Mouse (Mus musculus) urinary bladder, postnatal 4 days (tissue): Measurements from ENCODE around the gene Net1.
A peak's percentile ranks its signal among the peaks of the same experiment; 100 is the strongest.
"Not testable (repeated sequence)": the region's sequence is repeated elsewhere in the genome, so short reads cannot be mapped to it uniquely, and the experiment has no call there.

Experiments
- DNase-seq, 2 experiments: peaks; one replicate each; pipeline ENCODE4 v3.0.0; 2021 to 2022; ENCODE audit warnings: low spot score in 2 of 2

The Net1 gene

DNA sequence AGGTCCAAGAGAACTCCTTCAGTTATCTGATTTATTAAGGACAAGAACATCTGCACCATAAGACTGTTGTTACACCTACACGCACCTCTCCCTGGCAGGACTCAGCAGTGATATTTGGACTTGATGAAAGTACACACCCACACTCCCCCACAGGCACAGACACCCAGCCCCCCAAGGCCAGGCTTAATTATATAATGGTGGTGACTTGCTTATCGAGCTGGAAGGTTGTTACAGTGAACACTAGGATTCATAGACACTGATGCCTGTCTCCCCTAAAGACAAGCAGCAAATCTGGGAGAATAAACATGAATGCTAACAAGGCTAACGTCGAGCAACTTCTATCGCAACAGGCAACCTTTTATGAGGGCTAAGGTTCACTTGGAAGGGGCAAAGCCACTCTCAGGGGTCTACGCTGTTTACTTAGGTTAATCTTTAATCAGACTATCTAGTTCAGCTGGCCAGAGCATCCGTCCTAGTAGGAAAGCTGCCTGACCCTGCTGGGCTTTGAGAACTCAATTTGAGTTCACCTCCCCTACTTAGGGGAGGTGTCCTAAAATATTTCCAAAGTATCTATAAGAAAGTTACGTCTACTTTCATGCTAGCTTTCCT lies 26.4 kb downstream of the Net1 start:
- no peak for DNase-seq

DNA sequence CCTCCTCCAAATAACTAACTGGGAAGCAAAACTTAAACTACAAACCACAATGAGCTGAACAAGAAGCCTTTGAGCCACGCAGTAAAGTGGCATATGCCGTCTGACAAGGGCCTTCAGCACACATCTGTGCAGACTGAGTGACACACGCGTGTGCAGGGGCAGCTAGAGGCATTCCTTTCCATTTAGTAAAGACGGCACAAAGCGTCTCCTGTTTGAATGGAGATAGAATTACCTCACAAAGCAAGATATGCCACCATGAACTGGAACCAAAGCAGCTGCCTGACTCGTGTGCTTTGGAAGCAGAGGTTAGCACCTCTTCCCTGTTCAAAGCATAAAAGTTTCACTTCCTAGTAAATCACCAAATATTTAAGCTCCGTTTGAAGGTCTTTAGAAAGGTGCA lies 28.0 kb downstream of the Net1 start:
- DNase-seq: no peak

DNA sequence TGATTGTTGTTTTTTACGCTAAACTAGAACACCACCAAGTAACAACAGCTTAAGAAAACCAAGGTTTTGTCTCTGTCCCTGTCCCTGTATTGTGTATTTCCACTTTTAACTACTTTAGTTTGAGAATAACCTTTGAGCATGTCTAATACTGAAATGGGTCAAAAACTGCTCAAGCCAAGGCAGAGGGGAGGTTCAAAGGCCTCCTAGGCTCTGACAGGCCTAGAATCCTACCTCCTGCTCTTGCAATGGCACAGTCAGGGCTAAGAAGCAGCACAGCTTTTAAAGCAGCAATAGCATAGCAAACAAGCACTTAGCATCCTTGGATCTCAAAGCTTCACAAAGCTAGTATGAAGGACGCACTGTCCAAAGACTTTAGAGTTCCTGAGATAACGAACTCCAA lies 28.9 kb downstream of the Net1 start:
- no peak for DNase-seq

DNA sequence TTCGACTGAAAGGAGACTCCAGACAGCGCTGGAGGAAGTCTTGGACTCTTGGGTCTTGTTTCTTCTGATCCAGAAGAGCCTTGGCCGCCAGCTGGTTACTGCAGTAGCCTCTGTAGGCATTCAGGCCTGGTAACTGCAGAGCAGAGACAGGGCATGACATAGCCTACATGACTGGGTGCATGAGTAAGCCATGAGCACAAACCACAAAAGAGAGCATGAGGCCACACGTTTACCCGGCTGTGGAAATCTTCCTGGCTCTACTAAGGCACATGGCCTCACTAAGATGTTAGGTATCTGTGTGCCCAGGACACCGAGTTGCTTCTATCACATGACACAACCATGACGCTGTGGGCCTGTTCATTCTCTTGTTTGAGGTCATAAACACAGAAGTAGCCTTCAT lies 31.4 kb downstream of the Net1 start:
- no peak for DNase-seq

DNA sequence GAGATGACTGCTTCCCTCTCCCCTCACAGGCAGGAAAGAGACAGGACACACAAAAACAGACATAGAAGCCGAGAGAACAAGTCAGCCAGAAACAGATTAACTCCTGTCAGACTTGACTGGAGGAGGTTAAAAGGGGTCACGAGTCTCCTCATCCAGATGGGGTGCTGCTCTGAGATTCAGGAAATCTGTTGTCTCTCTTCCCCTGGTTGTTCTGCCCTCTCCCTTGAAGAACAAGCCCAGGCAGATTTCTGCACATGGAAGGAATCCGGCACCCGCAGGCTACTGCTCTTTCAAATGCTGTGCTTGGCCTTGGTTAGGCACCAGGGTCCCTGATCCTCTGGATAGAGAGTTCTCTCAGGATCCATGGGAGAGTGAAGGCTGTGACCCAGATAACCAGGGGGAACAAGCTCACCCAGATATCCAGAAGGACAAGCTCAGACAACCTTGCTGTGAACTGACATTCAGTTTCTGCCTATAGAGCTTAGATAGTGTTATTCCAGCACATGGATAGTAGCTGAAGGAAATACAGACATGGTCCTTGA lies 40.3 kb downstream of the Net1 start:
- no peak for DNase-seq

DNA sequence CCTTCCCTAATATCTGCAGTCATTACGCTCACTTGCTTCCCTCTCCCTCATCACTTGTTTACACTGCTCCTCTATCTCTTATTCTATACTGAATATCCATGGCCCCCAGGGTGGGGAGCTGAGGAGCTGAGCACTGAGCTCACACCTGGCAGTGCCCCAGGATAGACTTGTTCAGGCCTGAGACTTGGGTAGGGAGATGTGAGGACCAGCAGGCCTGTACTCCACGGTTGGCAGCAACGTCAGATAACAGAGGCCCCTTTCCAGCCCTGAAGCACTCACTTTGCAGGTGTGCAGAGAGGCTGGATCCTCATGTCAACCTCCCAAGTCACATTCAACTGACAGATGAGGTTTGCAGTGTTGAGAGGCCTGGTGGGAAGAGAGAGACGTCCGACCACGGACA lies 40.8 kb downstream of the Net1 start:
- DNase-seq: no peak

DNA sequence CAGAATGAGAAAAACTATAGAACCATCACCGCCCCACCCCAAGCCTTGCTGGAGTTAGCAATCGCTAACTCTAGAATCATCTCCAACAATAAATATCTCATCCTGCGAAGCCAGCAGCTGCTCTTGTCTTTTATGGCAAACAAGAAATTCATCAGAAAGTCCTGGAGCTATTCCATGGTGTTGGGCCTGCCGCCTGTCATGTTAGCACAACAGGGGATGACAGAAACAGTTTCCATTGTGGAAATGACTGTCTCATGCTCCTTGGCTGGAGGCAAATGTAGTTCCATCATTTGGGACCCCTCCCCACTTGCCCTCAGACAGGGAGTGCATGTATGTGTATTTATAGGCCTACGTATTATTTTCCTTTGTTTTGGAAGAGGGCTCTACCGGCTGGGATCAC lies 41.6 kb downstream of the Net1 start:
- no peak for DNase-seq

DNA sequence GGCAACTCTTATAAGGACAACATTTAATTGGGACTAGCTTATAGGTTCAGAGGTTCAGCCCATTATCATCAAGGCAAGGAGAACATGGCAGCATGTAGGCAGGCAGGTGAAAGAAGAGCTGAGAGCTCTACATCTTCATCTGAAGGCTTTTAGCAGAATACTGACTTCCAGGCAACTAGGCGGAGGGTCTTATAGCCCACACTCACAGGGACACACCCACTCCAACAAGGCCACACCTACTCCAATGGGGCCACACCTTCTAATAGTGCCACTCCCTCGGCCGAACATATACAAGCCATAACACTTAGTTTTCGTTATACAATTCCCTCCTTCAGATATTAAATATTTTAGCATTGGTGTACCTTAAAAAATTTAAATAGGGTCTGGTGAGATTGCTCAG lies 45.2 kb downstream of the Net1 start:
- DNase-seq: no peak

DNA sequence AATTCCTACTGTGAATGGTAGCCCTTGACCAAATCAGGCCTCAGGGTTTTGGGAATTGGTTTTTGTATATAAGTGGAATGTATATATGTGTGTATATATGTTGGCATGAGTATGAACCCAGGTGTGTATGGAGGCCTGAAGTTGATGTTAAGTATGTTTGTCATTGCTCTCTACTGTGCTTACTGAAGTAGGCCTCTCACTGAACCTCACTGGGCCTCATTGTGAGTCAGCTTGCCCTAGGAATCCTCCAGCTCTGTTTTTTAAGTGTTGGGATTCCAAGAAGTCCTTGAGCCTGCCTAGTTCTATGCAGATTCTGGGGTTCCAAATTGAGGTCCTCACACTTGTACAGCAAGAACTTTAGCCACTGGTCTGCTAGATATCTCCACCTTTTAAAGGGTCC lies 48.1 kb downstream of the Net1 start:
- no peak for DNase-seq

DNA sequence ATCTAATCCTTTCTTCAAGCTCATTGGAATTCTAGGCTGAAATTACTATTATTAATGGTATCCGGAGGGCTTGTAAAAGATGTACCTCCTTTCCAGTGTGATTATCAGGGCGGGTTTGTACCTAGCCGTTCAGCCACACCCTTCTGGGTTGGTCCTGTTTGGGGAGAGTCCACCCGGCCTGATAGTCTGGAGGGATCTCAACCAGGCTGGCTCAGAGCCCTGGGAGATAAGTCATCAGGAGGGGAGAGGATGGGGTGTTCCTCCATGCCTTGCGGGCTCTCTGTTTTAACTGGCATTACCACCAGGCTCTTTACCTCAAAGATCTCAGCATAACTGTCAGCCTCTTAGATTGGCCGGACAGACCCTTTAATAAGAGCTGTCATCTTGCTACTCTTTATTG lies 50.9 kb downstream of the Net1 start:
- peak in 1 of 2 experiments; percentile 55 for DNase-seq

DNA sequence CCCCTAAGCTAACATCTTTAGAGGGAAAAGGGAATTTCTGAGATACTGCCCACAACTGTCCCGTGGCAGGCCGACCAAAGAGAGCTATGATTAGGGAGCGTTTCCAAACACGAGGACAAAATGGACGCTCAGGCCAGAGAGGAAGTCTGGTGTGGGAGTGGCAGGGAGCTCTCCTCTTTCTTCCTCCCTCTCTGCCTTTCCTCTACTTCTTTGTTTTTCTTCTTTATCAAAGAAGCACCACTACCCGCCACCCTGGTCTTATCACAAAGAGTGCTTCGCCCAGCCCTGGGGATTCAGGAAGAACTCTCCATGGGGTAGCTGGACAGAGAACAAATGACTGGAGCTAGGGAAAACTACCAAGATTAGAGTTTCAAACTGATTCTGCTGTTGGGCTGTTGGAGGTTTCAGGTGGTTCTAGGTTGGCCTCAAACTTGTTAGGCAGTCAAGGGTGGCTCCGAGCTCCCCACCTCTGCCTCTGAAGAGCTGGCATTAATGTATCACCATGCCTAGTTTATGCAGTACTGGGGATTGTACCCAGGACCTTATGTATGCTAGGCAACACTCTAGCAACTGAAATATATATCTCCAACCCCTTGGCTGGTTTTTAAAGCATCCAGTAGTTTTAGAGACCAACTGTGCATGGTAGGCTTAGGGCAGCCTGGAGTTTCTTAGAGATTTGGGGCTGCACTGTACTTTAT lies 51.5 kb downstream of the Net1 start:
- DNase-seq: no peak

DNA sequence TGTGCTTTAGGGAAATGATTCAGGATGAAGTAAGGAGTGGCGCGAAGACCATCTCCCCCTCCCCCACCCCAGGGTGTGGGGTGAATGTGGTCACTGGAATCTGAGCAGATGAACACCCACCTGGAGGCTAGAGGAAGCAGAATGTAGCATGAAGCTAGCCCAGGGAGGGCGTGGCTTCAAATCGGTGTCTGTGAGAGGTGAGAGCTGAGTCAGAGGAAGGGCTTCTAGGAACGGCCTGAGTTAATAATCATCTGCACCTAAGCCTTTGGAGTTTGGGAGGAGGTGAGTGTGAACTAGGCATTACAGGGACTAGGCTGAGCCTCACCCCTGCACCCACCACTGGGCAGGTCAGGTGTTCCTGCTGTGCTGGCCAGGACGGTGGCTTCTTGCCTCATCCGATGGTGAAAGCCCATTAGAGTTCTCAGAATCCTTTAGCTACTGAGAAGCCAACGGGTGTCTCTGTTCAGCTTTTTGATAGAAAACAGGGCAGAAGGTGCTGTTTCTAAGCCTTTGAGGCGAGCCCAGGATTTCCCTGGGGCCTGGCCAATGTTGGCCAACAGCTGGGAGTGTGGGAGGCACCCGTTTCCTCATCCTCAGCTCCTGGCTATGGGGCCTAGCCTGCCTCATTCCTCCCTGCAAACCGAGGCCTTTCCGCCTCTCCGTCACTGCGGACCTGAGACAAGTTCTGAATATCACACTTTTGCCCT lies 52.2 kb downstream of the Net1 start:
- DNase-seq: no peak

DNA sequence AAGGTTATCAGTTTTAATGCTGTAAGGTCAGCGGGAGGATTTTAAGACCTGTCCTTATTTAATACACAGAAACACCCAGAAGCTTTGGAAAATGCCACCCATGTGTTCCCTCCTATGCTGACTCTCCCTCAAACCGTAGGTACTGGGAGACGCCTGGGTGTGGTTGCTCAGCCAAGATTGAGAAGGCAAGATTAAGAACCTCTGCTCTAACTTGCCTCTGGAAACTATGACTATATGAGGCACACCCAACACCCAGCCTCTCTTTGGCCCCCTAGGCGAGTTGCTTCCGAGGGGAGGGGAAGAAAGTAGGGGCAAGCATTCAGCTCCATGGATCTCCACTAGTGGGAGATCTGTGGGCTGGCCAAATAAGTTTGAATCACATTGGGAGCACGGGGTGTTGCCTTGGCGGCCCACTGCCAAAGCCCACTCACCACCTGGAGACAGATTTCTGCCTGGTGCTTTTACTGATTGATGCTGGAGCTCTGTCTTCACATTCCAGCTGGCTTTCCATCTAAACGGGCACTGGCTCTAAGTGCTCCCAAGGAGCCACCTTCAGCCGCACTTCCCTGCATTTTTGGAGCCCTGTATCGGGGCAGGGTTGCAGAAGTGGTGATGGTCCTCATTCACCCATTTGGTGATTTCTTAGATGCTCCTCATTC lies 55.0 kb downstream of the Net1 start:
- no peak for DNase-seq

DNA sequence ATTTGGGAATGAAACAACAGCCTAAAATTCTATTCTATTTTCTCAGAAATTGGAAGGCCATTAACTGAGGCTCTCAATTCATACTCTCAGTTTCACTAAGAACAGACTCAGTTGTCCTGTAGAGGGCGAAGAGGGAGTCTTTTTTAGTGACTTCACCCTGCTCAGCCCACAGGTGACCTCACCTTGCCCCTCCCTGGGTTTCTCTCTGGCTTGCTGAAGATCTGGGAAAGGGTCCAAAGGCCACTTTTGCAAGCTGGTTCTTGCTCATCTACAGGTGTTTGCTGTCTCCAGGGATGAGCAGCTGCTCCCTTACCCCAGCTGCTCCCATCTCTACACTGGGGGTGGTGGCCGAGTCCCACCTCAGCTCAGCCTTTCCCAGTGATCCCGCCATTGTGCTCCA lies 55.7 kb downstream of the Net1 start:
- no peak for DNase-seq

DNA sequence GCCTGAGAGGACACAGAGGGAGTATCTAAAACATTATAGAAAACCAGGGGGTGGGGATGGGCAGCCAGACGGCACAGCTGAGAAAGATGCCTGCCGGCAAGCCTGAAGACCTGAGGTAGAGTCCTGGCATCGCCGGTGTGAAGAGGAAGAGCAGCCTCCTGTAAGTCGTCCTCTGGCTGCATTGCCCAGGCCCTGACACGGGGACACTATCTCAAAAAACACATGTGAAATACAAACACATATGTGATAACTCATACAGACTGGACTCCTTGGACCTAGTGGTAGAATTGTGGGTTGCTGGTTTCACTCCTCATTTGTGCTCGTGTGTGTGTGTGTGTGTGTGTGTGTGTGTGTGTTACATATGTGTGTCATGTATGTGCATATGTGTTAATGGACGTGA lies 56.8 kb downstream of the Net1 start:
- no peak for DNase-seq

DNA sequence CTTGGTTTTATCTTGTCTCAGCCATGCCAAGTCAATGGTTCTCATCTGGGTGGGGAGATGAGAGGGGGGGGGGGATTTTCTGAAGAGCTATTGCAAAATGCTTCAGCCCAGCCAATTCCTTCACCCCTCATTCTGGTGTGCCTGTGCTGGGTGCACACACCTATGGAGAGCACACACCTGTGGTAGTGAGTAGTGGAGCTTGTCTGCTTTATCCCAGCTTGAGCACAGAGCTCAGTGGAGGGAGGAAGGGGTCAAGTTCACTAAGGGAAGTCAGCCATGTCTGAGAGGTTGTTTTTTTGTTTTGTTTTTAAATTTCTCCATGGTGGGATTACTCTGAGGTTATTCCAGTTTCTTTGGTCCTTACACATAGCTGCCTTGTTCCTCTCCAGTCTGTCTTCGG lies 61.8 kb downstream of the Net1 start:
- DNase-seq: no peak

DNA sequence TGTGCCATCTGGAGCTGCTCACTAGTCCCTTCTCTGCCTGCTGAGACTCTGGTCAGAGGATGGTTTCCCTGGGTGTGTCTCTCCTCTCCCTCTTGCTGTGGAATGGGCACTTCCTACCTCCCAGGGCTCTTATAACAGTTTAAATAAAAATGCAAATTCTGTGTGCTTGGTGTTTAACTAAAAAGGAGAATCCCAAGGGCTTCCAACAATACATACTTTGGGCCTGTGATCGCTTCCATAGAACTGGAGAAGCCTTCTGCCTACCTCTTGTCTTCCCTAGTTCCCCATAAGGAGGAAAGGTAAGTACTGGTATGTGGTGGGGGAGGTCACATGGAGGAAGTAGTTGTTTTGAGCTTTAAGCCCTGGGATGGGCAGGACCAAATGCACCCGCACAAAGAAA lies 63.2 kb downstream of the Net1 start:
- no peak for DNase-seq

DNA sequence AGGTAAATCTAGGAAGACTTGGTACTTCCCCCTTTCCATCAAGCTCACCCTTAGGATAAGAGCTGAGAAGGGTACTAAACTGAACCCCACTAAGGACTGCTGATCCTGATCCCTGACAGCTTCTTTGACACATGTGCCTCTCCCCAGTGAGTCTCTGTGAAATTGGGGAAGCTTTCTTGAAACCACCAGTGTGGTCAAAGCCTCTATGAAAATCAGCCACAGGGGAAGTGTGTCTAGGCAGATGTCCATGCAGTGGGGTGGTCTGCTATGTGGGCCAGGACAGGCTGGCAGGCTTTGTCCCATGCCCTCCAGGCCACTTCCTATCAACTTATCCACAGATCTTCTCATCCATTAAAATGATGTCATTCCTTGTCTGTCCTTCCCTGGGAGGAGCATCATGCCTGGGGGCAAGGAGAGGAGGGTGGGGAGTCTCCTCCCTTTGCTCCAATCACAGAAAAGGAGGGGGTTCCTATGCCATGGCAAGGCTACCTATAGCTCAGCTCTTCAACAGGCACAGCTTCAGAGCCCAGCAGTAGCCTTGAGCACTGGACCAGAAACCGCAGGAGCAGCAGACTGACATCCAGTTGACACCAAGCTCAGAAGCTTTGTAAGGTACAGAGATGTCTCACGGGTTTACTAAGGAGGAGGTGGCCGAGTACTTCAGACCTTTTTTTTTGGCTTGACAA lies 64.2 kb downstream of the Net1 start, which contains the start of gene Calm5:
Gene Calm5 (plus strand): TSS at position 526 of the 686 bp plus-strand sequence.
- DNase-seq: not testable (repeated sequence)

DNA sequence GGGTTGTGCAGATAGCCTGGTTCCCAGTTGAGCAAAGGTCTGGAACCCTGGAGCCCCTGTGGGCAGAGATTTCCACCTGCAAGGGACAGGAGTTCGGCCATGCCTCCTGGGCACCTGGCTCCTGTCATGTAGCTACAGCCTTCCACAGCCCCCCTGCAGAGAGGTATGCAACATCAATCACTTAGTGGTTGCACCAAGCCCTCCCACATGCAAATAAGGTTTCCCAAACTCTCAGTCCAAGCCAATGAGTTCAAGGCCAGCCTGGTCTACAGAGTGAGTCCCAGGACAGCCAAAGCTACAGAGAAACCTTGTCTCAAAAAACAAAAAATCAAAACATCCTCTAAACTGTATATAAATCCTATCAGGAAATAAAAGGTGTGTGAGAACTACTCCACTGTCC lies 67.7 kb downstream of the Net1 start:
- no peak for DNase-seq

DNA sequence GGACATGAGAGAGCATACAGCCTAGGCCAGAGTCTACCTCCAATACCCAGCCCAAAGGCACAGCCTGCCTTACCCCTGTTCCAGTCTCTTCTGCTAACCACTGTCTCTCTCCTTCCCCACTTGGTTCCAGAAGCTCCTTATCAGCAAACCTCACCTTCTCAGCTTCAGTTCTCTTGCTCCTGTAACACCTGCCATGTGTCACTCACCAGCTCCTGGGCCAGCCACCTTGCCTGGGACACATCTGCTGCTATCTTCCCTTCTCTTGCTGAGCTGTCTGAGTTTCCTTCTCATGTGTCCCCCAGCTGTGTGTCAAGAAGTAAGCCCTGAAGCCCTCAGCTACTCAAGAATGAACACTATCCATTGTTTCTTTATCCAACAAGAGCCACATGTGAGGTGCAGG lies 77.4 kb downstream of the Net1 start:
- DNase-seq: not testable (repeated sequence)

DNA sequence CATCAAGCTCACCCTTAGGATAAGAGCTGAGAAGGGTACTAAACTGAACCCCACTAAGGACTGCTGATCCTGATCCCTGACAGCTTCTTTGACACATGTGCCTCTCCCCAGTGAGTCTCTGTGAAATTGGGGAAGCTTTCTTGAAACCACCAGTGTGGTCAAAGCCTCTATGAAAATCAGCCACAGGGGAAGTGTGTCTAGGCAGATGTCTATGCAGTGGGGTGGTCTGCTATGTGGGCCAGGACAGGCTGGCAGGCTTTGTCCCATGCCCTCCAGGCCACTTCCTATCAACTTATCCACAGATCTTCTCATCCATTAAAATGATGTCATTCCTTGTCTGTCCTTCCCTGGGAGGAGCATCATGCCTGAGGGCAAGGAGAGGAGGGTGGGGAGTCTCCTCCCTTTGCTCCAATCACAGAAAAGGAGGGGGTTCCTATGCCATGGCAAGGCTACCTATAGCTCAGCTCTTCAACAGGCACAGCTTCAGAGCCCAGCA lies 80.7 kb downstream of the Net1 start, which contains the start of gene Calm4:
Gene Calm4 (plus strand): TSS at position 446 of the 496 bp plus-strand sequence.
- DNase-seq: not testable (repeated sequence)
